Mouse (Mus musculus): ENCODE measurements around the gene Slc4a1.

DNA sequence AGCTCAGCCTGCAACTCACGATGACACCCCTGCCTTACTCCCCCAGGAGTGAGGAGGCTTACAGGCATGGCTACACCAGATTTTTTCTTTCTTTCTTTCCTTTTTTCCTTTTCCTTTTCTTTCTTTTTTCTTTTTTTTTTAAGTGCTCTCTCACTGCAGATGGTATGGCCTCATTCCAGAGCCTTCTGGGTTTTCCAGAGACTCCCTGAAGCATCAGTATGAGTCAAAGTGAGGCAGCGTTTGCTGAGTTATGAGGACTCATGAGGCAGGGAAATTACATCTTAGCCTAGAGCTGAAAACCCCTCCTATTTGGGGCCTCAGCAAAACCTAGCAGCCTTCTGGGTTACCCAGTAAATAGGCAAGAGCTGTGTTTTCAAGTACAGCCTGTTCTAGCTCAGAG lies 18.4 kb upstream of the Slc4a1 start:
- TF ChIP-seq CTCF (IDR thresholded peaks at IDR 0.05; ENCODE audit: insufficient read depth, low read depth, low read length), result no peak
- TF ChIP-seq POLR2A (IDR thresholded peaks at IDR 0.05; ENCODE audit: insufficient read depth, low read depth, low read length), result no peak
